Mouse (Mus musculus): ENCODE data around the gene Atp2a3.
A peak's percentile ranks its signal among the peaks of the same experiment; 100 is the strongest.

Atp2a3 gene

GRCm38 (mm10) chr11:73007113-73007512 lies 46.1 kb downstream of the Atp2a3 start:
- DNase-seq (ENCODE audit: low spot score) = no peak

- DNase-seq (ENCODE audit: low spot score) = peak; percentile 67
Observed at GRCm38 (mm10) chr11:73007698-73008481, 46.9 kb downstream of the Atp2a3 start.

GRCm38 (mm10) chr11:73008826-73009225 lies 47.9 kb downstream of the Atp2a3 start:
- DNase-seq (ENCODE audit: low spot score) = no peak

- no peak for DNase-seq (ENCODE audit: low spot score)
Observed at GRCm38 (mm10) chr11:73009531-73010274, 48.7 kb downstream of the Atp2a3 start.

GRCm38 (mm10) chr11:73013981-73014380 lies 53.0 kb downstream of the Atp2a3 start:
- peak; percentile 48 for DNase-seq (ENCODE audit: low spot score)

- DNase-seq (ENCODE audit: low spot score) = peak; percentile 32
Observed at GRCm38 (mm10) chr11:73014831-73015344, 53.9 kb downstream of the Atp2a3 start.

GRCm38 (mm10) chr11:73015391-73016102 lies 54.6 kb downstream of the Atp2a3 start:
- peak; percentile 43 for DNase-seq (ENCODE audit: low spot score)

GRCm38 (mm10) chr11:73016103-73016420 lies 55.1 kb downstream of the Atp2a3 start:
- DNase-seq (ENCODE audit: low spot score) = peak; percentile 23

GRCm38 (mm10) chr11:73018471-73019146 lies 57.6 kb downstream of the Atp2a3 start, which contains the start of gene Camkk1:
TSS of gene Camkk1 (plus strand) at chr11:73019008.
- peak; percentile 92 for DNase-seq (ENCODE audit: low spot score)

GRCm38 (mm10) chr11:73019147-73019795 lies 58.3 kb downstream of the Atp2a3 start:
- DNase-seq (ENCODE audit: low spot score) = peak; percentile 24

- no peak for DNase-seq (ENCODE audit: low spot score)
Observed at GRCm38 (mm10) chr11:73020953-73021800, 60.2 kb downstream of the Atp2a3 start.

- DNase-seq (ENCODE audit: low spot score) = peak; percentile 20
Observed at GRCm38 (mm10) chr11:73023099-73023498, 62.1 kb downstream of the Atp2a3 start.

GRCm38 (mm10) chr11:73023827-73024226 lies 62.9 kb downstream of the Atp2a3 start:
- DNase-seq (ENCODE audit: low spot score) = no peak

- DNase-seq (ENCODE audit: low spot score) = no peak
Observed at GRCm38 (mm10) chr11:73024236-73024904, 63.4 kb downstream of the Atp2a3 start.

GRCm38 (mm10) chr11:73026961-73027360 lies 66.0 kb downstream of the Atp2a3 start:
- no peak for DNase-seq (ENCODE audit: low spot score)

- DNase-seq (ENCODE audit: low spot score) = peak; percentile 81
Observed at GRCm38 (mm10) chr11:73030821-73031498, 70.0 kb downstream of the Atp2a3 start.

GRCm38 (mm10) chr11:73031536-73031935 lies 70.6 kb downstream of the Atp2a3 start:
- DNase-seq (ENCODE audit: low spot score) = no peak

- no peak for DNase-seq (ENCODE audit: low spot score)
Observed at GRCm38 (mm10) chr11:73036077-73036476, 75.1 kb downstream of the Atp2a3 start.

- DNase-seq (ENCODE audit: low spot score) = no peak
Observed at GRCm38 (mm10) chr11:73036889-73037288, 75.9 kb downstream of the Atp2a3 start.

Data from ovary, postnatal 36 days (tissue).